Mouse (Mus musculus) stomach, embryonic 15.5 days (tissue): ENCODE data around the gene Osbpl10. TPM values are rescaled to one million over a fixed set of nuclear protein-coding genes. Genes with fewer than 3 reads are reported as not detected.

Experiments used
- ATAC-seq: fragments of 200-750 bp; cut with Nextera tagmentation; 2 replicates; pipeline ENCODE4 v1.8.0; 2017; ENCODE audit warnings: low read depth, moderate number of reproducible peaks, moderate TSS enrichment; ENCODE audit not compliant: insufficient read depth, low FRiP score
- H3K27ac ChIP-seq: fragments of 300-500 bp; sonication (generic); 2 replicates; pipeline ENCODE4 v1.5.1; 2015; ENCODE audit warnings: mild to moderate bottlenecking, inconsistent platforms
- H3K27me3 ChIP-seq: fragments of 300-500 bp; sonication (generic); replicated peaks from 2 replicates; pipeline ENCODE4 v1.6.1; 2015; ENCODE audit warnings: inconsistent platforms
- H3K36me3 ChIP-seq: fragments of 300-500 bp; sonication (generic); 2 replicates; pipeline ENCODE4 v1.6.1; 2015; ENCODE audit warnings: inconsistent platforms
- H3K4me1 ChIP-seq: fragments of 300-500 bp; sonication (generic); 2 replicates; pipeline ENCODE4 v1.6.1; 2015; ENCODE audit warnings: inconsistent platforms
- H3K4me2 ChIP-seq: fragments of 300-500 bp; sonication (generic); 2 replicates; pipeline ENCODE4 v1.6.1; 2015; ENCODE audit warnings: mild to moderate bottlenecking, inconsistent platforms
- H3K4me3 ChIP-seq: fragments of 300-500 bp; sonication (generic); replicated peaks from 2 replicates; pipeline ENCODE4 v1.5.1; 2015; ENCODE audit warnings: inconsistent platforms
- H3K9ac ChIP-seq: fragments of 300-500 bp; sonication (generic); 2 replicates; pipeline ENCODE4 v1.6.1; 2015; ENCODE audit warnings: inconsistent platforms
- H3K9me3 ChIP-seq: fragments of 300-500 bp; sonication (generic); 2 replicates; pipeline ENCODE4 v1.6.1; 2016; ENCODE audit warnings: inconsistent platforms
- WGBS: fragments of 180-500 bp; shearing (Covaris S2); methylation state at CpG from one replicate; pipeline ENCODE4 v1.1.7; 2015; 5-methylcytosine and 5-hydroxymethylcytosine counted together
- polyA plus RNA-seq: library from polyadenylated mRNA; unstranded; fragments of >200 nt; fragmentation: Nextera tagmentation; extraction: Ambion mirVana; gene quantifications from 2 replicates; pipeline ENCODE4 v1.2.1, GENCODE M21; 2015

The Osbpl10 gene
- polyA plus RNA-seq, 1 experiment from 2014 or later, result 2.0 TPM

DNA sequence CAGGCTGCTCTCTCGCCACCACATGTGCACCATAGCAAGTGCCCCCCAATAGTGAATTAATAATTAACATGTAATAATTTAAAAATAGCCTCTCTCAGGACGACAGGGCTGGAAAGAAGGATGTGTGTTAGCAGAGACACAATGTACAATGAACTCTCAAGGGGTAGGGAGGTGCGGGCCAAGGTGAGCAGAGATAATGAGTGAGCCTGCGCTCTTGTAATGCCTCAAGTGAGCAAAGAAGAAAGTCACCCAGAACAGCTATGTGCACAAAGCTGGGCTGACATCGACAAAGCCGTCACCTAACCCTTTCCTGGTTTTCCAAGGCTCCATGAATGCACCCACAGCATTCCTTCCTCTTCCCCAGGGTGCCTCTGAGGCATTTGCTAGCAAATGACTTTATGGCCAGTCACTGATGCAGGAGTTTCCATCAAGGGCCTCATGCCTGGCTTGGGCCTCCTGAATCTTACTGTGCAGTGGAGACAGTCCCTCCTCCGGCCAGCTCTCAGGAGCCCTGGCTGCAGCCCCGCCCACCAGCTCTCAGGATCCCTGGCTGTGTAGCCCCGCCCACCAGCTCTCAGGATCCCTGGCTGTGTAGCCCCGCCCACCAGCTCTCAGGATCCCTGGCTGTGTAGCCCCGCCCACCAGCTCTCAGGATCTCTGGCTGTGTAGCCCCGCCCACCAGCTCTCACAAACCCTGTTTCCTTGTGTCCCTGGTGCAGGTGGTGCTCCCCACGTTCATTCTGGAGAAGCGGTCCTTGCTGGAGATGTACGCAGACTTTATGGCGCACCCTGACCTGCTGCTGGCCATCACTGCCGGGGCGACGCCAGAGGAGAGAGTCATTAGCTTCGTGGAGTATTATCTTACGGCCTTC lies 237.7 kb downstream of the Osbpl10 start:
- WGBS, result 32% methylated on average over 21 of the region's 21 CpGs
- no peak overlapping the region; the same call in 1 of the 2 replicates for H3K27ac ChIP-seq
- no peak overlapping the region for H3K4me3 ChIP-seq

DNA sequence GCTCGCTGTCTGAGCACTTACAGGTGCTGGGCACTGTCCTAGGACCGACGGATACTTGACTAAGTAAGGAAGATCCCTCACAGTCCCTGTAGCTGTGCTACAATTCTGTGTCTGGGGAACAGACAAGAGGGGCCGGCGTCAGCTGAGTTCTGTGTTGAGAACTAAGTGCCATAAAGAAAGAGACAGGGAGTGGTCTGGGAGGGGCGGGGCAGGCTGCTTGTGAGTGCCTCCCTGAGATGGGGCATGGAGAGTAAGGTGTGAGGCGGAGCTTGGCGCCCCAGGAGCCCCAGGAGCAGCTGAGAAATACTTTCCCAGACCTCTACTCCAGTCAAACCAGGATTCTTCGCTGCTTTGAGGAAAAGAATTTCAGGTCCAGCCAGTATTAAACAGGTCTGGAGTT lies 239.6 kb downstream of the Osbpl10 start:
- no peaks in the 10 kb centered on the region for H3K36me3 ChIP-seq
- ATAC-seq, result no peak
- peaks cover 13% of the 10 kb centered on the region; the same call in 1 of the 2 replicates for H3K4me1 ChIP-seq
- H3K27me3 ChIP-seq, result no peaks in the 10 kb centered on the region
- H3K9me3 ChIP-seq, result no peaks in the 10 kb centered on the region
- 27% methylated on average over 9 of the region's 9 CpGs for WGBS
- no peak overlapping the region for H3K9ac ChIP-seq
- no peak overlapping the region for H3K4me3 ChIP-seq
- no peak overlapping the region for H3K27ac ChIP-seq
- no peak overlapping the region for H3K4me2 ChIP-seq

More for the DNA sequence above, 237.7 kb downstream of the Osbpl10 start:
- peak; percentile 77 for ATAC-seq
- no peaks in the 10 kb centered on the region for H3K27me3 ChIP-seq
- H3K4me1 ChIP-seq, result peaks cover 13% of the 10 kb centered on the region; the same call in 1 of the 2 replicates
- no peaks in the 10 kb centered on the region for H3K9me3 ChIP-seq
- no peak overlapping the region for H3K9ac ChIP-seq
- H3K4me2 ChIP-seq, result peak overlapping the region; percentile 2; the same call in 1 of the 2 replicates
- H3K36me3 ChIP-seq, result no peaks in the 10 kb centered on the region

DNA sequence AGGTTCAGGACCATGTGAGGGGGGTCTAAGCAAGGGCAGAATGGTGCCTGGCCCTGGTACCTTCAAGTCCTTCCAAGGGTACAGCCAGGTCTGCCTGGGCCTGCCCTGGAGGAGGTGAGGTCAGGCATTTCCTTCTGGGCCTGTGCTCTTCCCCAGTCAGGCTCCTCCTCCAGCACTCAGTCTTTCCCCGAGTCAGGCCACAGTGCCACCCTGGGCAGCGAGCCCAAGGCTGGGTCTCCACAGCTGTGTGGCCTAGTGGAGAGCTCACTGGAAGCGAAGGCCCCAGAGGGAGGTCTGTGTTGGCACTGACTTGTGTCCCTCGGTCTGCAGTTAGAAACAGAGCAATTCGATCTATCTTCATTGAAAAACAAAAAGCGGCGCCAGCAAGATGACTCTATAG lies 242.1 kb downstream of the Osbpl10 start:
- no peaks in the 10 kb centered on the region for H3K36me3 ChIP-seq
- no peak overlapping the region for H3K27ac ChIP-seq
- no peaks in the 10 kb centered on the region for H3K27me3 ChIP-seq
- H3K4me3 ChIP-seq, result no peak overlapping the region
- H3K4me1 ChIP-seq, result peaks cover 5% of the 10 kb centered on the region; the same call in 1 of the 2 replicates
- H3K9ac ChIP-seq, result no peak overlapping the region
- WGBS, result 72% methylated on average over 7 of the region's 7 CpGs
- H3K9me3 ChIP-seq, result no peaks in the 10 kb centered on the region
- ATAC-seq, result no peak
- H3K4me2 ChIP-seq, result no peak overlapping the region

DNA sequence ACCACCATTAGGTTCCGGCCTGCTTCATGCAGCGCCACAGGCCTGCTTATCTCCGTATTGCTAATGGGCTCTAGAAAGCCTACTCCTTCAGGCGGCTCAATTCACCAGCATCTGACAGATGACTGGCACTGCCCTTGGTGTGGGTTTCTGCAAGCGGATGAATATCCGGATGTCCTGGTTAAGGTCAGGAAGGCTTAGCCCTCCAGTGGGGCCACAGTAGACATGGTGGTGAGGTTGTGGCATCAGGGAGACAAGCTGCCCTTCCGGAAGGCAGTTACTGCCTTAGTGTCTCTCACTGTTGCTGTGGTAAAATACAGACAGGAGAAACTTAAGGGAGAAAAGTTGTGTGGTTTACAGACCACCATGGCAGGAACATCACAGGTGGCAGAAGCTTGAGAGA lies 242.9 kb downstream of the Osbpl10 start:
- Histone ChIP-seq H3K27me3 (no peaks in the 10 kb centered on the region), H3K4me2 (no peak overlapping the region), H3K36me3 (no peaks in the 10 kb centered on the region), H3K4me3 (no peak overlapping the region), H3K9me3 (no peaks in the 10 kb centered on the region), H3K4me1 (no peaks in the 10 kb centered on the region), H3K9ac (no peak overlapping the region), H3K27ac (no peak overlapping the region)
- ATAC-seq, result no peak
- 84% methylated on average over 7 of the region's 7 CpGs for WGBS

DNA sequence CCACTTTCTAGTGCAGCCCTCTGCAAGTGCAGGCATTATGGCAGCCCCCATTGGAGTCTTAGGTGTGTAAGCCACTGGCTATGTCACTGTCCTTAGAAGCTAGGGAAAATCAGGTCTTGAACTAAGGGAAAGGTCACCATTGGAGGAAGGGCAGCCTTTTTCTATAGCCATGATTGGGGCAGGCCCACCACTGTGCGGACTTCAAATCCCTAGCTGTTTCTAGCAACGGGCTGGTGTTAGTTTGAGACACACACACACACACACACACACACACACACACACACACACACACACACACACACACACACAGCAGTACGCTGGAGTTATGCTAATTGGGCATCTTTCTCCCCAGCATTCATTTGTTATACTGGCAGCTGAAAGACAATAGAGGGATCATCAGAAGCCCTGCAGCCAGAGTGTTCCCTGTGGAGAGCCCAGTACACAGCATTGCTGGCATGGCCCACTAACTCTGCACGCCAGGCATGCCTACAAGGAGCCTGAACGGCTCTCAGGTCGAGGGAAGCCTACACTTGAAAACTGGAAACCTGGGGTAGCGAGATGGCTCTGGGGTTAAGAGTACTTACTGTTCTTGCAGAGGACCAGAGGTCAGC lies 246.5 kb downstream of the Osbpl10 start:
- no peaks in the 10 kb centered on the region for H3K9me3 ChIP-seq
- ATAC-seq, result no peak
- no peak overlapping the region for H3K4me3 ChIP-seq
- no peaks in the 10 kb centered on the region for H3K27me3 ChIP-seq
- no peak overlapping the region for H3K27ac ChIP-seq
- H3K4me1 ChIP-seq, result no peaks in the 10 kb centered on the region
- no peak overlapping the region for H3K4me2 ChIP-seq
- H3K9ac ChIP-seq, result no peak overlapping the region
- 74% methylated on average over 7 of the region's 7 CpGs for WGBS
- H3K36me3 ChIP-seq, result no peaks in the 10 kb centered on the region

DNA sequence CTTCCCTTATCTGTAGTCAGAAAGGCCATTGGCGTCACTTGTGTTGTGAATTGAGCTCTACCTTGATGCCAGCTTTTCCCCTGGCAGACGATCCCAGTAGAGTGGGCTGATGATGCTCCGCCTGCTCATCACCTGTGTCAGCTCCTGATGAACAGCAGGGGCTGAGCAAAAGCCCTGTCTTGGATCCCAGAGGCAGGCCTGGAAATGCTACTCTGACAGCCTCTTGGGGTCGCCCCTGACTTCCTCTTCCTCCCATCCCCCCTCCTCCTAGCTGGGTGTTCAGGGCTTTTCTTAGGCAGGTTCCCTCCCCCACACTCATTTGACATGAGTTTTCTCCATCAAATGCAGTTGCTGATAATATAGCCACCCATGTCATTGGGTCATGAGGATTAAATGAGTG lies 250.8 kb downstream of the Osbpl10 start:
- no peak for ATAC-seq
- Histone ChIP-seq H3K27ac (no peak overlapping the region), H3K36me3 (no peaks in the 10 kb centered on the region), H3K4me1 (no peaks in the 10 kb centered on the region), H3K27me3 (no peaks in the 10 kb centered on the region), H3K9ac (no peak overlapping the region), H3K9me3 (no peaks in the 10 kb centered on the region), H3K4me3 (no peak overlapping the region), H3K4me2 (no peak overlapping the region)
- WGBS, result 72% methylated on average over 4 of the region's 4 CpGs

DNA sequence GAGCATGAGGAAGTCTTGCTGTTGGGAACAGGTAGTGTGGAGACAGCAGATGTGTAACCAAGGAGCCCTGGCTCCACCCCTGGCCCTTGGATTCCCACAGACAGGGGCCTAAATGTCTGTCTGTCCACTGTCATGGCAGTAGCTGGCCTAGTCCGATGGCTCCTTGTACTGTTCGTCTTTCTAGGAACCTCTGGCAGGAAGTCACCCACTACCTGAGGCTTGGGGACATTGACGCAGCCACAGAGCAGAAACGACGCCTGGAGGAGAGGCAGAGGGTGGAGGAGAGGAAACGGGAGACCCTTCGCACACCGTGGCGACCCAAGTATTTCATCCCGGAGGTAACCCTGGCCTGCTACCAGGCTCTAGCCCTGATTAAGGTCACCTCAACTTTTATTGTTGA lies 251.3 kb downstream of the Osbpl10 start:
- Histone ChIP-seq H3K36me3 (no peaks in the 10 kb centered on the region), H3K4me3 (no peak overlapping the region), H3K27ac (no peak overlapping the region), H3K4me1 (no peaks in the 10 kb centered on the region), H3K4me2 (no peak overlapping the region), H3K9ac (no peak overlapping the region), H3K27me3 (no peaks in the 10 kb centered on the region), H3K9me3 (no peaks in the 10 kb centered on the region)
- no peak for ATAC-seq
- WGBS, result 80% methylated on average over 10 of the region's 10 CpGs

DNA sequence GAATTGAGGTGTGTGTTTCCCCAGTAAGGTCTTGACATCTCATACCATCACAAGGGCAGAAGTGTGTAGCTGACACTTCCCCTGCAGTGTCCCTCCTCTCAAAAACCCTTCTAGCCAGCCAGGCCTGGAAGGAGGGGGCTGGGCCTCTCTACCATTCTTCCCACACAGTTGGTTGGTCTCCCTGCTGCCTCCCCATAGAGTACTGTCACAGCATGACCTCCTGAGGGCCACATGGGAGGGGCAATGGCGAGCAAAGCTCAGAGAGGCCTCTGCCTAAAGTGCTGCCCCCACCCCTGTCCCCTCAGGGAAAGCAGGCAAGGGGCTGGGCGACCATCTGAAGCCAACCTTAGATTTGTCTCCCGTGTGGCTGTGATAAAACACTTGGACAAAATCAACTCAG lies 251.8 kb downstream of the Osbpl10 start:
- Histone ChIP-seq H3K27me3 (no peaks in the 10 kb centered on the region), H3K36me3 (no peaks in the 10 kb centered on the region), H3K4me3 (no peak overlapping the region), H3K9me3 (no peaks in the 10 kb centered on the region), H3K4me1 (no peaks in the 10 kb centered on the region), H3K27ac (no peak overlapping the region), H3K4me2 (no peak overlapping the region), H3K9ac (no peak overlapping the region)
- ATAC-seq, result no peak
- WGBS, result 48% methylated on average over 3 of the region's 3 CpGs

DNA sequence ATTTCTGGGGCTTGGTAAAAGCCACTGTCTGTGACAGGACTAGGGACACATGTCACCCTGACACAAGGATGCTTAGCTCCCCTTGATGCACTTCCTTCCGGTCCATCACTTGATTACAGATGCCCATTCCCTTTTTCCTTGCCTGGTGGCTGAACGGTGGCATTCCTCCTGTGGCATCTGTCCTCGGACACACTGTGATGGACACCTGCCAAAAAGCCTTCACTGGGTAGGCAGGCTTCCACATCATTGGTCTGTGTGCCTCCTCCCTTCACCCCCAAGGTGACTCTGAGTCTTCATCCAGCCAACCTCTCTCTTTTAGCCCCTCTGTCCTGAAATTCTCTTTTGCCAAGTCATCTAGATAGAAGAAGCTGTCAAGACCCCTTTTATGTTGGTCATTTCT lies 253.1 kb downstream of the Osbpl10 start:
- Histone ChIP-seq H3K4me1 (no peaks in the 10 kb centered on the region), H3K9me3 (no peaks in the 10 kb centered on the region), H3K4me3 (no peak overlapping the region), H3K27me3 (no peaks in the 10 kb centered on the region), H3K9ac (no peak overlapping the region), H3K4me2 (no peak overlapping the region), H3K27ac (no peak overlapping the region), H3K36me3 (no peaks in the 10 kb centered on the region)
- no peak for ATAC-seq
- WGBS, result 87% methylated on average over 3 of the region's 3 CpGs

DNA sequence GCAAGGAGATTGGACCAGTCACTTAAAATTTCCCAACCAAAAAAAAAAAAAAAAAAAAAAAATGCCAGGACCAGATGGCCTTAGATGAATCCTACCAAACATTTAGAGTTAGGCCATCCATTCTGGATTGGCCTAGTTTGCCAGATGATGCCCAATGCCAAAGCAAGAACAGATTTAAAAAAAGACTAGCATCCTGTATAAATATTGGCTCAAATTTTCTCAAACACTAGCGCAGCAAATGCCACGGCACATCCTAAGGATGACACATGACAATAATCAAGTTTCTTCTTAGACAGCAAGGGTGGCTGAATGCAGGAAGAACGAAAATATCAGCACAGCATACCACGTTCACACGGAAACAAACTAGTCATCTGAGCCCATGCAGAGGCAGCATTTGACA lies 255.4 kb downstream of the Osbpl10 start:
- H3K4me2 ChIP-seq, result no peak overlapping the region
- H3K4me1 ChIP-seq, result no peaks in the 10 kb centered on the region
- ATAC-seq, result no peak
- no peaks in the 10 kb centered on the region for H3K9me3 ChIP-seq
- no peak overlapping the region for H3K4me3 ChIP-seq
- no peak overlapping the region for H3K9ac ChIP-seq
- no peak overlapping the region for H3K27ac ChIP-seq
- 87% methylated on average over 5 of the region's 5 CpGs for WGBS
- H3K36me3 ChIP-seq, result no peaks in the 10 kb centered on the region
- no peaks in the 10 kb centered on the region for H3K27me3 ChIP-seq

DNA sequence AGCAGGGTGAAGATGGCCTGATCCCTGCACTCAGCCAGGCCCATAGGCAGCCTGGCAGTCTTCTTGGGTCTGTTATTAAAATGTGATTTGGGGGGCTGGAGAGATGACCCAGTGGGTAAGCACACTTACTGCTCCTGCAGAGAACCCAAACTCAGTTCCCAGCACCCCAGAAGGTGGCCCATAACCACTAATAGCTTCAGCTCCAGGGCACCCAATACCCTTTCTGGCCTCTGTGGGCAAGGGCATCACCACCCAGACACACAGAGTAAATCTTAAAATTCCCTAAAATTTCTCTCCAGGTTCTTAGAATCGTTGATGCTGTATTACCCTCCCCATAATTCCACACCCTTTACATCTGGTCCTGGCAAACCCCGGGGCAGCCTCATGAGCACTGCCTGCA lies 256.2 kb downstream of the Osbpl10 start:
- H3K27me3 ChIP-seq, result no peaks in the 10 kb centered on the region
- WGBS, result 84% methylated on average over 2 of the region's 2 CpGs
- no peak overlapping the region for H3K27ac ChIP-seq
- no peak overlapping the region for H3K9ac ChIP-seq
- no peak overlapping the region for H3K4me3 ChIP-seq
- no peaks in the 10 kb centered on the region for H3K9me3 ChIP-seq
- H3K4me1 ChIP-seq, result no peaks in the 10 kb centered on the region
- H3K4me2 ChIP-seq, result no peak overlapping the region
- ATAC-seq, result no peak
- no peaks in the 10 kb centered on the region for H3K36me3 ChIP-seq

DNA sequence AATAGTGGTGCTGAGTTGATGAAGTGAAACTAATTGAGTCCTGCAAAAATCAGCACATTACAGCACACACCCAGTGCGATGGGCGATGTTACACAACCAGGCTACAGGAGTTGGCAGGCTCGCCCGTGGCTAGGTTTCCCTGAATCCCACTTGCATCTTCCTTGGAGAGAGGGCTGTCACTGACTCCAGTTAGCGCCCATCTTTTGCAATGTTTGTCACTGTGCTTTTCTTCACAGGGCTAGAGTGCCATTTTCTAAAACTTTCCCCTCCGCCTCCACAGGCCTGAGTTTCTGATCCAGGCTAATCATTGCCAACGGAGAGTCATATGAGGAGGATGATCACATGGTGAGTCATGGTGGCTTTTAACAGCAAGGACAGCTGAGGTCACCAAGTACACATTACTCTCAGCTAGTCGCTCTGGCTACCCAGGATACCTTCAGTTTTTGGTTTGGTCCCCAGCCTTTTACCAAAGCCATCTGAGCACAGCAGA lies 258.0 kb downstream of the Osbpl10 start:
- H3K4me1 ChIP-seq, result no peaks in the 10 kb centered on the region
- no peak overlapping the region for H3K4me3 ChIP-seq
- no peak for ATAC-seq
- WGBS, result 91% methylated on average over 8 of the region's 8 CpGs
- H3K27ac ChIP-seq, result no peak overlapping the region
- H3K9ac ChIP-seq, result no peak overlapping the region
- H3K4me2 ChIP-seq, result no peak overlapping the region
- peaks cover 15% of the 10 kb centered on the region for H3K36me3 ChIP-seq
- H3K27me3 ChIP-seq, result no peaks in the 10 kb centered on the region
- H3K9me3 ChIP-seq, result no peaks in the 10 kb centered on the region
